Mouse (Mus musculus): ENCODE data around the gene Wars.

DNA sequence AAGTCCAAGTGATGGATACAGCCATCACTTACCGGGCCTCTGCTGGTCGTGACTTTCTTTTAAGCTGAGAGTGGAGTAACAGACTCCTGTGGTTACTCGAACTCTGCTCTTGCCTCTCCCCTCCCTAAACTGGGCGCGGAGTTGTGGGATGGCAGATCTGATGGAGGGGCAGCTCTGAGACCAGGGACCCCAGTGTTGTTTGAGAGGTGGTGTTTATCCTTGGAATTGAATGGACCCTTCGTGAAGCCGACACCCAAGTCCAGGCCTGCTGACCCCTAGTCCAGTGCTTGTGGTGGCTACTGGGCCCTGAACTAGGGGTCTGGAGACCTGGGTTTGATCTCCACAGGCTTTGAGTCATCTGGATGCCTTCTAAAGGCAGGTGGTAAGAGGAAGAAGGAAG, 57.3 kb downstream of the Wars start:
- TF ChIP-seq POLR2A (IDR thresholded peaks at IDR 0.05; ENCODE audit: borderline replicate concordance, extremely low read depth, insufficient read depth, insufficient read length, poor library complexity, severe bottlenecking) (no peak), CTCF (IDR thresholded peaks at IDR 0.05; ENCODE audit: borderline replicate concordance, extremely low read depth, insufficient read depth, insufficient read length) (no peak)

All from brain, embryonic 14.5 days (tissue).